Mouse (Mus musculus): ENCODE results near the gene Msantd1.

Msantd1 gene

DNA sequence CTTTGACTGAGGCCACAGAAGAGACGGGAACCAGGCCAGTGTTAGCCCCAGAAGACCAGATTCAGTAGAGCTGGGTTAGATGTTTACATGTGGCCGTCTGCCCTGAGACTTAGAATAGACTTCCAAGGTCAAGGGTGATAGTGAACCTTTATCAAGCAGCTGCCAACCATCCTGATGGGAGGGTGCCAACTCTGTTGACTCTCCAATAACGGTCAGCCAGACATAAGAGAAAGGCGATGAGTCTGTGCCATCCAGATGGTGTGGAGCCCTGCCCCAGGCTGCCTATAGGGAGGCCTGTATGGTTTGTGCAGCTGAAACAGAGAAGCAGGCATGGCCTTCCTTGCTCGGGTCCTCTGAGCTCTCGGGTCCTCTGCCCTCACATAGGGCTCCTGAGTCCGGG, 16.7 kb downstream of the Msantd1 start:
- DNase-seq (ENCODE audit: low read depth, low spot score): no peak

DNA sequence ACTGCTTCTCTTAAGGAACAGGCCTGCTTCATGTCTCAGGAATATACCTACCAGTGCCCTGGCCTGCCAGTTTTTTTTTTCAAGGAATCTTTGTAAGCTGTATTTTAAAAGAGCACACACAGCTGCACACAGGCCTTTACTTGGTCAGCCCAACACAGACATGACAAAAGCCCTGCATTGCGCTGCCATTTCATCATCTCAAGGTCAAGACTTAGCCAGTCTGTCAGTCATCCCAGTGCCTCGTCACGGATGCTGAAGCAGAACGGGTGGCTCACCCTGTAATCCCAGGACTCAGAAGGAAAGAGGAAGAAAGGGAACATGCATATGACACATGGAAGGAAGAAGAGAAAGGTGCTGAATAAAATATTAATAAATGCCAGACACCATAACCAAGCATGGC, 19.8 kb downstream of the Msantd1 start:
- DNase-seq (ENCODE audit: low read depth, low spot score): no peak

DNA sequence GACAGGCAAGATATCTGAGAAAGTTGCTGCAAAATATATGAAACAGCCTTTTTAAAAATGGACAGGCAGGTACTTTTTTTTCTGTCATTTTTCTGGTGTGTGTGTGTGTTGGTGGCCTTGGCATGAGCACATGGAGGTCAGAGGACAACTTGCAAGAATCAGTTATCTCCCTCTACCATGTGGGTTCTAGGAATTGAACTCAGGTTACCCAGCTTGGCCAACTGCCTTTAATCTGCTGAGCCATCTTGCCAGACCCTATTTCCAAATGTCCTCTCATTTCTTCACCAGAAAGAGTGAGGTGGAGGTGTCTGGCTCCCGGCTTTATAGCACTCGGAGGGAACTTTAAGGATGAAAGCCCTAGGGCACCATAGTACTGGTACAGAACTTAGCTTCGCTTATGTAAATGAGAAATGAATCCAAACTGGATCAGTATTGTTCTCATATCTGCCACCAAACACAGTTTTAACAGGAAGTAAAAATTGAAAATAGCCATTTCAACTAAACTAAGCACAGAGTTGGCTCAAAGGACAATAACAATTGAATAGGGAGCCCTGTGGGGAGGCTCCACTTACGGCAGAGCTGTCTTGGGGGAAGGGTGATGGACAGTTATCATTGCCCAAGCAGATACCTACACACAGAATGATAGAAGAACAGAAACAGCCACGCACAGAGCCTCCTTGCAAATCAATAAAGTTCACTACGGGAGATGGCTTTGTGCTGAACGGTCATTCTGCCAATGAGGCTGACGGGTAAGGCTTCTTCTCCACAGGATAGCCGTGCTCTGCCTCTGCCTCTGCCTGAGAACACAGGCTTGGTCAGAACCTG, 22.6 kb downstream of the Msantd1 start:
- DNase-seq (ENCODE audit: low read depth, low spot score): no peak

DNA sequence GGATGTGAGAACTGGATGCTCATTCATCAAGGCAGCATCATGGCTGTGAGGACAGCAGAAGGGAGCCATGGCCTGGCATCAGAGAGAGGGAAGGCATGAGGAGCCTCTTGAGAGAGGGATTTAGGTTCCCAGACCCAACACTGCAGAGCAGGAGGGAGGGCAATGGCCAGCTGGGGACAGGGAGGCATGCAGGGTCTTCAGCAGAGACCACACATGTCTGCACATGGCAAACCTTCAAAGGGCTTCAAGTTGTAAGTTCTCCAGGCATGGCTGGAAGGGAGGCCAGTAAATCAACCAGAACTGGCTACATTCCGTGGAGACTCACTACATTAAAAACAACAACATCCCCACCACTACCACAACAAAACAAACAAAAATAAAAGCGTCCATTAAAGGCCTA, 23.3 kb downstream of the Msantd1 start:
- no peak for DNase-seq (ENCODE audit: low read depth, low spot score)

DNA sequence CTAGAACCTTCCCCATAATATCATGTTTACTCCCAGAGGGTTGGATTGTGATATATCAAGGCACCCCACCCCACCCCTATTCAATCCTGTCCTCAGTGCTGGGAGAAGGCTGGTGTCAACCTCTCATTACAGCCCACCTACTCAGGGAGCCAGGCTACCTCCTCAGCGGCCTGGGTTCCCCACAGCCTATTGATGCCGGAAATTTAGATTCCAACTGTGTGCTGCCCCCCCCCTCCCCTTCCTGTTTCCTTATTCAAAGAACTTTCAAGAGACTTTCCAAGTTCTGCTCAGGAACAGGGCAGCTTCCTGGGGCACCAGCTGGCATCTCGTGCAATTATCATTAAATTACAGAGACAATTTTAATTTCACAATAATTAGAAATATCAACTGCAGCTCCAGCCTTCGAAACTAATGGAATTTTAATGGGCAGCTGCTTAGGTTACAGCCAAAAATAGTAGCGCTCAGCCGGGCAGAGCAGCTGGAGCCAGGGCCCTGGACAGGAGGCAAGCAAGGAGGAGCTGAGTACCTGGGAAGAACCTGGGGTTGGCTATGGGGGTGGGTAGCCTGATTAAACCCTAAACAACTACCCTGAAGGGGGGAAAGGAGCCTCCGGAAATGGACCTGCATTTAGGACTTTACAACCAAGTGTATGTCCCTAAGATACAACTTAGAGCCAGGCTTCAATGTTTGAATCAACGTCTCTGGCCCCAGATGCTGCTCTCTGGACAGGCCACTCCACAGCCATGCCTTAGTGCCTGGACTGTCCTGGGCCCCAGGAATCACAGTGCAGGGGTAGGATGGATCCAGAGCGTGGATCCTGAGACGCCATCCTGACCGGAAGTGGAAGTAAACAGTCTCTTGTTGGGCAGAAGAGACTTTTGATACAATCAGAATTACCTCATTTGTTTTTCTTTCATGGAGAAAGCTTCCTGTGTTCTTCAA, 24.0 kb downstream of the Msantd1 start:
- DNase-seq (ENCODE audit: low read depth, low spot score): no peak

DNA sequence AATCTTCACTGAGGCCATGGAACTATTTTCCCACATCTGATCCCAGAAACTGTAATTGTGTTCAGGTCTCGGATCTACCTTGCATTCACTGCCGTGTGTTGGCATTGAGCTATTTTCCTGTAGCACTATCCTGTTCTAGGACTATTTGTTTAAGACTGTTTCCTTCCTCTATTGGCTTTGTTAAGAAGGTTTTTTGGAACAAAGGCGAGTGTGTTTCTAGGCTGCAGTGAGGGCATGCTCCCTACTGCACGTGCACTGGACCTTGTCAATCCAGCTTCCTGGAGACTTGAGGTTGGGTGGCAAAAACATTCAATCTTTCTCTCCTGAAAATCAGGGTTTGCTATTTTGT, 24.6 kb downstream of the Msantd1 start:
- no peak for DNase-seq (ENCODE audit: low read depth, low spot score)

DNA sequence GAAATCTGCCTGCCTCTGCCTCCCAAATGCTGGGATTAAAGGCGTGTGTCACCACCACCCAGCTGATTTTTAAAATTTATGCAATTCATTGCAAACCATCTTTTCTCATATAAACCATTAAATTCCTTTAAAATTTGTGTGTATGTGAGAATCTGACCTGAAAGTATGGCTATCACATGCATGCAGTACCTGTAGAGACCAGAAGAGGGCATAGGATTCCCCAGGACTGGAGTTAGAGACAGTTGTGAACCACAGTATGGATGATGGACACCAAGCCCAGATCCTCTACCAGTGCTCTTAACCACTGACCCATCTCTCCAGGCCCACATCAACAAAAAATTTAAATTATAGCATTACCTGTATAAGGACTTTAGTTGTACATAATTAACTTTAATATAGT, 25.6 kb downstream of the Msantd1 start:
- peak; percentile 28 for DNase-seq (ENCODE audit: low read depth, low spot score)

DNA sequence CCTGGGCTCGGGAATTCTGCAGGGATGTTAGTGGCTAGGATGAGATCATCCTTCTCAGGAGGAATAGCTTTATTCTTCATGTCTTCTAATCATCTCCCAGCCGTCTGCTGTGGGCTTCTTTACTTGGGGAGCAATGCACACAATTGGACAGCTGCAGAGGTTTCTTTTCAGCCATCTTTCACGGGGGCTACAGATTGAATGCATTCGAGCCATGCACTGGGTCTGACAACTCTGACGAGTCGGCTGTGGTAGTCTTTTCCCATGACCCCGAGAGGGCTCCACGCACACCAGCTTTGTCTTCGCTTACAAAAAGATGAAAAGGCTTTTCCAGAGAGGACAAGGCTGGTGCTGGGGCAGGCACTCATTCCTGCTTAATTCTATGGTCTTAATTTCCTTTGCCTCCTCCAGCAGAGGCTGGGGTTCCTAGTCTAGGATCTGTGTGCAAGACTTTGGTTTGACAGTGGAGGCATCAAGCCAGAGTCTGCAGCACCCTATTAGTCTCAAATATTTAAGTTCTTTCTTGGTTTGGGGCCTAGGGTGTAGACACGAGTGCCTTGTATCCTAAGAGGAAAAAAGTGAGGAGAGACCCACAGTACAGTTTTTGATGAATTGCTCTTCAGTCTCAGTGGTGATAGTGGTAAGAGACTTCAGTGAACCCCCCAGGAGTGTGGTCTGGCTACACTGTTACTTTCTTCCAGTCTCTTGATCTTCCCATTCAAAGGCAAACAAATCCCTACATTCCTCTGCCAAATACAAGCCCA, 34.1 kb downstream of the Msantd1 start:
- no peak for DNase-seq (ENCODE audit: low read depth, low spot score)

DNA sequence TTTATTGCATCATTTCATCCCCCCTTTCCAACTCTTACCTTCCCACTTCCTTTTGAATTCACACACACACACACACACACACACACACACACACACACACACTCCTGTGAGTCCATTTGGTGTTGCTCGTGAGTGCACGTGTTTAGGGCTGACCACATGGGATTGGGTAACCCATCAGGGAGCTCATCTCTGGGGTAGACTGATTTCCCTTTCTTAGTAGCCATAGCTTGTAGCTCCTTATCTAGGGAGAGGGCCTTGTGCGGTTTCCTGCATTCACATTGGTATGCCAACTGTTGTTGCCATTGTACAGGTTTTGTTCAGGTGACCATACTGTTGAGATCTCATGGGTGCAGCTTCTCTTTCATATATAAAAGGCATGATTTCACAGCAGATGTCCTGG, 35.6 kb downstream of the Msantd1 start:
- DNase-seq (ENCODE audit: low read depth, low spot score): no peak

DNA sequence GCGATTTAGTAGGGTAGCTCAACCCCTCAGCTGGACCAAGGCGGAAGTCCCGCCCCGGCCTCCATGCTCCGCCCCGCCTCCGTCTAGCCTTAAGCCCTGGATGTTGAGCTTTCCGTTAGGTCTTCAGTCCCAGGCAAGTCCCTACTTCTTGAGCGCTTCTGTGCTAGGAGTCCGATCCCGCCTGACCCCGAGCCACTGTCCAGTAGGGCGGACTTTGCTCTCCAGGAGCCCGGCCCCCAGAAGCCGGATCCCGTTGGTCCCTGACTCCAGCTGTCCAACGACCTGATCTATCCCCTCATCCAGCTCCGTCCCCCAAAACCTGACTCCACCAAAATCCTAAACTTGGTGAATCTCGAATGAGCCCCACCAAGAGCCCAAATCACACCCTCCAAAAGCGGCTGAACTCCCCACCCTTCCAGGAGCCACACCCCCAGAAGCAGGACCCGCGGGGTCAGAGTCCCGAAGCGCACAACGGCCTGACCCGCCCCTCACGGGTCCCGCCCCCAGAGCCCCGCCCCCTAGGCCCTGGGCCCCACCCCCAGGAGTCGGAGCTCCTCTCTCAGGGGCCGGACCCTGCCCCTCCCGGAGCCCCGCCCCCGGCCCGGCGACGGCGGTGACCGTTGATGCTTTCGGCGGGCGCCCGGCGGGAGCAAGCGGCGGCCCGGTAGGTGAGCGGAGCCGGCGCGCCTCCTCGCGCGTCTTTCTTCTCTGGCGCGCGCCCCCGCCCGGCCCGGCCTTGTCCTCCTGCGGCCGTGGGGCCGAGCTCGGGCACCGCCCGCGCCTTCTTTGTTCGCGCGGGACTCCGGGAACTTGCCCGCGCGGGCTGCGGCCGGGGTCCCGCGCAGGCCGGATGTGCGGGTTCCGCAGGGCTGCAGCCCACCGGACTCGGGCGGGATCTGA, 41.3 kb downstream of the Msantd1 start, which contains the start of gene Rgs12:
TSS of gene Rgs12 (plus strand) at position 585 of the 900 bp plus-strand sequence.
- peak; percentile 87 for DNase-seq (ENCODE audit: low read depth, low spot score)

DNA sequence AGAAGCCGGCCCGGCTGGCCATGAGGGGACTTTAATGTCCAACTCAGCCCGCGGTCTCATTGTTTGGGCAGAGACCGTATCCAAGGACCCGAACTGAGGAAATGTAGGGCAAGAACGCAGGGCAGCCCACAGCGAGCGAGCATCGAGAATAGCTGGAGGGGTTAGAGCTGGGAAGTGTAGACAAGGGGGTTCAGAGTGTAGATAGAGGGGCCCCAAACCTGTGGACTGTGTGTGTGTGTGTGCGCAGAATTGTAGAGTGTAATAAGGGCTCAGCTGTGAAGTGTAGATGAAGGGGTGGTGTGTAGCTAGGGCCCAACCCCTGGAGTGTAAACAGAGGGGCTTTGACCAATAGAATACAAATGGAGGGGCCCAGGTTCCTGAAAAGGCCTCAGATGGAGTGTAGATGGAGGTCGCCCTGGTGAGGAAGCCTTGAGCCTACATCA, 42.0 kb downstream of the Msantd1 start:
- no peak for DNase-seq (ENCODE audit: low read depth, low spot score)

DNA sequence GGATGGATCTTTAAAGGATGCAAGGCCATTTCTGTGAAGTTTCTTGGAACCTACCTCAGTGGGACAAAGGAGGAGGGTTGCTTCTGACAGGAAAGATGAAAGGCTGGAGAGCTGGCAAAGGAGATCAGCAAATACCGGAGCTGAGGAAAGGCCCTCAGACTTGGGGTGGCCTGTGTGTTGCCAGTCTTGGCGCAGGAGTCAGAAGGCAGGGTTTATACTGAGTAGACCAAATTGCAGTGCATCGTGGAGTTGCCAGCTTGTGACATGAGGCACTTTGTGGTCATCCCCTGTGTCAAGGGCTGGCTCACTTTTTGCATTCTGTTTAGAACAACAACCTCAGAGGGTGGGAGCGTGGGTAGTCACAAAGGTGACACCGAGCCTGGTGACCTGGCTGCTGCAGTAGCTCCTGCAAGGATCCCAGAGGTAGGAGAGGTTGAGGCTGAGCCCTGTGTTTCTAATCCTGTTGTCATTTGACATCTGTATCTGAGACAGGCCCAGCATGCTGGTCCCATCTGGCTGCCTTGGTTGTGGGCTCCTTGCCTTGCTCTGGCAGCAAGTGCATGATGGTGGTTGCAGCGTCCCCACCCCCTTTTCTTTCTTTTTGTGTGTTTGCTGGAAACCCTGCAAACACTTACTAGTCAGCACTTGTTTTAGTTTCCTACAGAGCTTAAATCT, 42.8 kb downstream of the Msantd1 start:
- DNase-seq (ENCODE audit: low read depth, low spot score): no peak

DNA sequence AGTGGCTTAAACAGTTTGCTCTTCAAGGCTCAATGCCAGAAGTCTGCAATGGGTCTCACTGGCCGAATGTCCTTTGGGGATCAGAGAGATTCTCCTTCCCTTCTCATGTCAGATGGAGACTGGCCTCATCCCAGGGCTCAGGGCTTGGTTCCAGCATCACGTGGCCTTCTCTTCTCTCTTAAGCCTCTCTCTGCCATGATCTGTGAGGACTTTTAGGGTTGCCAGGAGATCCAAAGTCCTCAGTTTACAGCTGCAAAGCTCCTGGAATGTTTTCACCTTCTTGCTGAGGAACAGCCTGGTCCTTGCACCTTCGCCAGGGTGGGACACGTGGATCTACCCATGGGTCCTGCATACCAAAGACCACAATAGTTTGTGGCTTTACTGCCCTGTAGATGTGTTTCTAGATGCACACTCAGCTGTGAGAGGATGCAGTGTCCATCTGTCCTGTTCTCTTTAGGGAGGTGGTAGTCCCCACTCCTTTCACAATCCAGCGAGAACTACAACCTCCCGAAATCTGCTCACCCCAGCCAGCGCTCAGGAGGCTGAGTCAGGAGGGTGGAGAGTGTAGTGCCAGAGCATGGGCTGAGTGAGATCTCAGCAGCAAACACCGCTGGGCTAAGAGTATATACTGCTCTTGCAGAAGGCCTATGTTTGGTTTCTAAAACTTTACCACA, 43.5 kb downstream of the Msantd1 start:
- no peak for DNase-seq (ENCODE audit: low read depth, low spot score)

DNA sequence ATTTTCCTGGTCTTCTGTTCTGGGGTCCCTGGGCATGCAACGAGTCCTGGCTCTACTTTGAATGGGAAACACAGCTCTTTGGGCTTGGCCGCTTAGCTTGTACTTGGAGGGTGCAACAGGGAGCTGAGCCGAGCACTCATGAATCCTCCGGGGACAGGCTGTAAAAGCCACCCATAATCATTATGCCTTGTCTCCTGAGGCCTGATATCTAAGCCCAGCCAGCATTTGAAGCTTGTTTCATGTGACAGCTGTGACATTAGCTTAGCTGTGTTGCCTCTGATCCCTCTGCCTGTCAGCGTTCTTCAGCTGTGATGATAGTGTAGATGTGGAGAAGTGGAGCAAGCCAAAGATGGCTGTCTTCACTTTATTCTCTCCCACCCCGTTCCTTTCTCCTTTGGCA, 46.7 kb downstream of the Msantd1 start:
- DNase-seq (ENCODE audit: low read depth, low spot score): no peak

DNA sequence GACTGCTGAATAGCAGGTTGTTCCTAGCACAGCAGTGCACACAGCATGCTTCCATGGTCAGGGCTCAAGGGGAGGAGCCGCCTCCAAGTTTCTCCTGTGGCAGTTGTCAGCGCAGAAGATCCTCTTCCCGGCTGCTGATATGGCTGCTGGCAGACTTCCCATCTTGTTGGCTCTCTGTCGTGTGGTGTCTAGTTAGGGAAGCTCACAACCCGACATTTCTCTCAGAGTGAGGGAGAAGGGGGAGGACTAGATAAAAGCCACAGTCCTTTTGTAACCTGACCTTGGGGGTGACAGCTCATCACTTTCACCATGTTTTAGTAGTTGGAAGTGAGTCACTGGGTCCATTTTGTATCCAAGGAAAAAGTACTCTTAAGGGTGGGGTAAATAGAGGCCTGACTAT, 47.8 kb downstream of the Msantd1 start:
- no peak for DNase-seq (ENCODE audit: low read depth, low spot score)

DNA sequence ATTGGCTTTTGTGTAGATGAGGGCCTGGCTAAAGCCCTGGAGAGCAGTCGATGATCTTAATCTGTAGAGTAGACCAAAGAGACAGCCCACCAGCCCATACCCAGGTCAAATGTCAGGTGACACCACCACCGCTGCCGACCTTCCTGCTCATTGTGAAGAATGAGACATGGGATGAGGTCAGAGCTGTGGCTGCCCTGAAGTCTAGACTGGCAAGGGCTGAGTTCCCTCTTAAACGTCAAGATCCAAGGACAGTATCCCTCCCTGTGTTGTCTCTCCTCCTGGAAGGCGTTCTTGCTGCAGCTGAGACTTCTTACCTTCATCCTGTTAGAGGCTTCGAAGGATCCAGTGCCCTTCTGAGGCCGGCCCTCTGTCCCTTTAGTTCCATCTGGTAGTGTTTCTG, 48.3 kb downstream of the Msantd1 start:
- DNase-seq (ENCODE audit: low read depth, low spot score): no peak

DNA sequence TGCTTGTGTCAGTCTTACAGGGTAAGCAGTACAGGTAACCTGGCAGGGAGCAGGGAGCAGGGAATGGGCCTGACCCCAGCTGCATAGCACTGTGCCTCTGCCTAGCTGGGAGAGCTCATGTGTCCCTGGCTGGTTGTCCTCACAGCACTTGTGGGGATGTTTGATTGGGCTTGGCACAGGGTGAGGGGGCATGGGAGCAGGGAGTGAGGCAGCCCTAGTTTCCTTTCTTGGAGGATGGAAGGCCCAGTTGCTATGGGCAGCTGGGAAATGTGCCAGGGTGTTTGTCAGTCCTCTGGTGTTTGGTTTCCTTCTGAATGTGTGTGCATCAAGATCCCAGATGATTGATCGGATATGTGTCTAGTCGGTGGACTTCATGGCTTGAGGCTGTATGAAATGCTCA, 49.2 kb downstream of the Msantd1 start:
- no peak for DNase-seq (ENCODE audit: low read depth, low spot score)

DNA sequence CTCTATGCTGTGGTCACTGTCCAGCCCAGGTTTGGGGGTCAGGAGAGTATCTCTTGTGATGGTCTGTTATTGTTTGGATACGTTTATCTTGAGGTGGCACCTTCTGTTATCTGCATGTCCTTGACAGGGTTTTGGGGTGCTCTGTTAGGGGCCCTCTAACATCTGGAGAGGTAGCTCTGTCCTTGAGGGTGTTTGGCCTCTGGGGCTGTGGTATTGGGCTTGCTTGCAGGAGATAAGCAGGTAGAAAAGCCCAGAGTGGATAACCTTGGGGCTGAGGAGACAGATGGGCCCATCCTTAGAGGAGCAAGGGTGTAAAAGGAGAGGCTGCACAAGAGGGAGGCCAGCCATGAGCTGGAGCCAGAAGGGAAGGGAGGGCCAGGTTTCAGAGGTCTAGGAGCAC, 52.2 kb downstream of the Msantd1 start:
- no peak for DNase-seq (ENCODE audit: low read depth, low spot score)

DNA sequence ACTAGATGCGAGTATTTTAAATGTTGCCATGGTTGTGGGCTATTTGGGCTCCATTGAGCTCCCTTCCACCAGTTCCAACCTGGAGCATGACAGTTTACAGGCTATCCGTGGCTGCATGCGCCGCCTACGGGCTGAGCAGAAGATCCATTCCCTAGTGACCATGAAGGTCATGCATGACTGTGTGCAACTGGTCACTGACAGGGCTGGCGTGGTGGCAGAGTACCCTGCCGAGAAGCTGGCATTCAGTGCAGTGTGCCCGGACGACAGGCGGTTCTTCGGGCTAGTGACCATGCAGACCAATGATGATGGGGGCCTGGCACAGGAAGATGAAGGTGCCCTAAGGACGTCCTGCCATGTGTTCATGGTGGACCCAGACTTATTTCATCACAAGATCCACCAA, 57.7 kb downstream of the Msantd1 start:
- DNase-seq (ENCODE audit: low read depth, low spot score): no peak

DNA sequence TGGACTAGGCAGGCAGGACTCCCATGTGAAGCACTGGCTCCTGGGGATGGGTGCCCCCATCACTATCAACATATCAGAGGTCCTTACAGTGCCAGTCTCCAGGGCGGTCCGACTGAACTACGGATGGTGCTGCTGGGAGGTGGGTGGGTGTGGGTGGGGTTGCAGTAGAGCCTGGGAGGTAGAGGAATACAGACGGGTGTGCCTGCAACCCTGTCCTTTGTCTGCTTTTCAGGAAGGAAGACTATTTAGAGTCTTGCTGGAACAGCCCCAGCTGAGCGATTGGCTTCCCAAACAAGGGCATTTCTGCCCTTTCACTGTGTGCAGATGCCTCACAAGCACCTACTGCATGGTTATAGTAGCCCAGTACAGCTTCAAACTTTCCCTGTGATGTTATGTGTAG, 60.6 kb downstream of the Msantd1 start:
- DNase-seq (ENCODE audit: low read depth, low spot score): no peak

All from A20 (cell line).